Mouse (Mus musculus): ENCODE measurements at regions not wholly inside any gene's neighbourhood (a gene's known extent, or its start where the extent isn't known, plus 50 kb on each side); places are given as distances from the start of the nearest gene placed in this dataset.
A peak's percentile ranks its signal among the peaks of the same experiment; 100 is the strongest.
"Not testable (repeated sequence)": the region's sequence is repeated elsewhere in the genome, so short reads cannot be mapped to it uniquely, and the experiment has no call there.

GRCm38 (mm10) chr13:82059498-82059897 is 276.6 kb downstream of the Cetn3 start:
- H3K4me3 ChIP-seq = no peak overlapping the region
- no peaks in the 10 kb centered on the region for H3K36me3 ChIP-seq
- H3K4me2 ChIP-seq = no peak overlapping the region
- no peaks in the 10 kb centered on the region for H3K27me3 ChIP-seq
- no peaks in the 10 kb centered on the region for H3K9me3 ChIP-seq
- H3K27ac ChIP-seq (replicated peaks) = no peak overlapping the region
- H3K4me1 ChIP-seq (replicated peaks) = no peaks in the 10 kb centered on the region; the same call in 1 of the 2 replicates
- ATAC-seq (ENCODE audit: low FRiP score, low read depth) = peak; percentile 65; the same call in 1 of the 2 replicates
- 17% methylated on average over 5 of the region's 5 CpGs for WGBS
- no peak overlapping the region for H3K9ac ChIP-seq

- H3K27ac ChIP-seq (replicated peaks); H3K9me3 ChIP-seq; ATAC-seq (ENCODE audit: low FRiP score, low read depth); H3K4me3 ChIP-seq; H3K4me1 ChIP-seq (replicated peaks); H3K9ac ChIP-seq; H3K27me3 ChIP-seq; H3K36me3 ChIP-seq; H3K4me2 ChIP-seq: not testable (repeated sequence)
- WGBS = 88% methylated on average over 2 of the region's 2 CpGs
These were observed 281.0 kb downstream of the Cetn3 start for GRCm38 (mm10) chr13:82063880-82064279.

GRCm38 (mm10) chr13:82066174-82066573 is 283.3 kb downstream of the Cetn3 start:
- Histone ChIP-seq H3K9me3 (no peaks in the 10 kb centered on the region), H3K4me3 (no peak overlapping the region), H3K36me3 (no peaks in the 10 kb centered on the region), H3K4me1 (replicated peaks) (no peaks in the 10 kb centered on the region), H3K4me2 (no peak overlapping the region), H3K27ac (replicated peaks) (no peak overlapping the region), H3K9ac (no peak overlapping the region), H3K27me3 (no peaks in the 10 kb centered on the region)
- WGBS = 52% methylated on average over 1 of the region's 1 CpGs
- no peak for ATAC-seq (ENCODE audit: low FRiP score, low read depth)

DNA sequence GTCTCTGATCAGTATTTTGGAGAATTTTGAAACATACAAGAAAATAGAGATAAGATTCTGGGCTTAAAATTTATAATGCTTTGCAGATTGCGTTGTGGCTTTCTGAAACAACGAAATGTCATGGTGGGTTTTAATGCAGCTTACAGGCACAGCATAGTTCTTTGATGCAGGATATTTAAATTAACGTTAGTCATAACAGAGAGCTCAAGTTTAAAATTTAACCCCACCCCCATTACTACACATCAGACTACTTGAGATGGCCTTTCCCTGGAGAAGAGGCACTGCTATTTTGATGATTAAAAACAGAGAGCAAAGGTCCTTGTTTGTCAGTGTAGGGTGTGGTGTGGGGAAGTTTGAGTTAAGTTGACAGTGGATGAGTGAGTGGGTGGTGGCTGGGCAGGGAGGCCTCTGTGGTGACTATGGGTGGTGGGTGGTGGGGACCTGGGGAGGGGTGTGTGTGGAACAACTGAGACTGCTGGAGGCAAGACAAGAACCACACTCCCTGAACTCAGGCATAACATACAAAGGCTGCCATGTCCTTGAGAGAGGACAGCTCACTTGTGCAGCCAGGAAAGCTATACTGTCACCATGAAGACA is 283.9 kb downstream of the Cetn3 start:
- Histone ChIP-seq H3K36me3 (no peaks in the 10 kb centered on the region), H3K9me3 (no peaks in the 10 kb centered on the region), H3K4me1 (replicated peaks) (no peaks in the 10 kb centered on the region), H3K4me3 (no peak overlapping the region), H3K4me2 (no peak overlapping the region), H3K9ac (no peak overlapping the region), H3K27ac (replicated peaks) (no peak overlapping the region), H3K27me3 (no peaks in the 10 kb centered on the region)
- no peak for ATAC-seq (ENCODE audit: low FRiP score, low read depth)
- 91% methylated on average over 3 of the region's 3 CpGs for WGBS

DNA sequence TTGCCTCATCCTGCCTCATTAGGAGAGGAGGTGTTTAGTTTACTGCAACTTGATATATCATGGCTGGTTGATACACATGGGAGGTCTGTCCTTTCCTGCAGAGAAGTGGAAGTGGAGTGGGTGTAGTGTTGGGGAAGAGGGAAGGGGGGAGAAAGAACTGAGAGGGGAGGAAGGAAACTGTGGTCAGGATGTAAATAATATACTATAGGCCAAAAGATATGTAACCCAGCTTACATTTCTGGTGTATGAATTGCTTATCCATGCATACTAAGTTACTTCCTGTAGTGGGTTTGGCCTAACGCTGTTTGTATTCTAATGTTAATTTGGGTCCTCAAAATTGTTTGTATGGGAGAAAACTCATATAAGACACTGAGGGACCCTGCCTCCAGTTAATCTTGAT is 289.6 kb downstream of the Cetn3 start:
- 89% methylated on average over 1 of the region's 1 CpGs for WGBS
- H3K4me3 ChIP-seq = no peak overlapping the region
- no peak for ATAC-seq (ENCODE audit: low FRiP score, low read depth)

GRCm38 (mm10) chr13:82073343-82073742 is 290.5 kb downstream of the Cetn3 start:
- no peak for ATAC-seq (ENCODE audit: low FRiP score, low read depth)
- Histone ChIP-seq H3K9me3 (no peaks in the 10 kb centered on the region), H3K4me1 (replicated peaks) (no peaks in the 10 kb centered on the region), H3K9ac (no peak overlapping the region), H3K4me3 (no peak overlapping the region), H3K4me2 (no peak overlapping the region), H3K36me3 (no peaks in the 10 kb centered on the region), H3K27me3 (no peaks in the 10 kb centered on the region), H3K27ac (replicated peaks) (no peak overlapping the region)

More for the DNA sequence above, 289.6 kb downstream of the Cetn3 start:
- no peaks in the 10 kb centered on the region for H3K9me3 ChIP-seq
- no peak overlapping the region for H3K9ac ChIP-seq
- no peak overlapping the region for H3K4me2 ChIP-seq
- no peaks in the 10 kb centered on the region for H3K4me1 ChIP-seq (replicated peaks)
- no peak overlapping the region for H3K27ac ChIP-seq (replicated peaks)
- H3K36me3 ChIP-seq = no peaks in the 10 kb centered on the region
- no peaks in the 10 kb centered on the region for H3K27me3 ChIP-seq

GRCm38 (mm10) chr13:82081375-82081774 is 298.5 kb downstream of the Cetn3 start:
- no peak for ATAC-seq (ENCODE audit: low FRiP score, low read depth)
- H3K4me1 ChIP-seq (replicated peaks) = no peaks in the 10 kb centered on the region
- H3K36me3 ChIP-seq = no peaks in the 10 kb centered on the region
- H3K9me3 ChIP-seq = no peaks in the 10 kb centered on the region
- no peak overlapping the region for H3K9ac ChIP-seq
- no peak overlapping the region for H3K4me2 ChIP-seq
- no peak overlapping the region for H3K27ac ChIP-seq (replicated peaks)
- H3K27me3 ChIP-seq = no peaks in the 10 kb centered on the region
- H3K4me3 ChIP-seq = no peak overlapping the region
- WGBS = 90% methylated on average over 2 of the region's 2 CpGs

DNA sequence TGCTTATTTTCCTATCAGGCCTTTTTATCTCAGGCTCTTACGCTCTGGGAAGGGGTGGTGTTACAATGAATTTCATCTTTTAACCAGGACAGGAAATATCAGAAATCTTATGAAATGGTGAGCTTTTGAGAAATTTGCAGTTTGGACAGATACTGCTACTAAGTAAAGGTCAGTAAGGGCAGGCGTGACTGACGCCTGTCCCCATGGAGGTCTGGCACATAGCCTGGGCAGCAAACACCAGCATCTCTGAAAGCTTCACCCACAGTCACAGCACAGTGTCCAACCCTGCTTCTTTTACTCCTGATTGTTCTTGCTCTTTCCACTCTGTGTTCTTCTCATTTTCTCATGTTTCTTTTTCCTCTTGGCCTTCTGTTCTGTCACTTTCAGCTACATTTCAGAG is 304.8 kb downstream of the Cetn3 start:
- Histone ChIP-seq H3K36me3 (no peaks in the 10 kb centered on the region), H3K27me3 (no peaks in the 10 kb centered on the region), H3K4me1 (replicated peaks) (no peaks in the 10 kb centered on the region), H3K4me2 (no peak overlapping the region), H3K4me3 (no peak overlapping the region), H3K27ac (replicated peaks) (no peak overlapping the region), H3K9ac (no peak overlapping the region), H3K9me3 (no peaks in the 10 kb centered on the region)
- 78% methylated on average over 3 of the region's 3 CpGs for WGBS
- no peak for ATAC-seq (ENCODE audit: low FRiP score, low read depth)

DNA sequence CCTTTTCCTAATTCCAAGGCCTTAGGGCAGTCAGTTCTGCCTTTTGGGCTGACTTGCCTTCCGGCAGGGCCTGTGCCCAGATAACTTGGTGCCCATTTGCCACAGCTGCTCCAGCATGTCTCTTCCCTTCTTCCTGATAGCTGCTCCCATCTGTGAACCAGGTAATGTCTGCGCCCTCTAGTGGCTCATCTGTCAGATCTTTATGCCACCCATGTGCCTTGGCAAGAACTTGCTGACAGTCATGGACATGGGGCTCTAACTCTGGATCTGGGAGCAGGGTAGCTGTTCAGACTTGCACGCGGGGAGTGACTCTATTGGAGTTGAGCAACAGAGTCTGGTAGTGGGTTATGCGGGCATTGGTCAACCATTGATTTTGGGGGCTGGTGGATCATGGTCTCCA is 309.3 kb downstream of the Cetn3 start:
- no peak overlapping the region for H3K27ac ChIP-seq (replicated peaks)
- no peak overlapping the region for H3K4me3 ChIP-seq
- H3K9ac ChIP-seq = no peak overlapping the region
- H3K4me1 ChIP-seq (replicated peaks) = no peaks in the 10 kb centered on the region
- H3K36me3 ChIP-seq = no peaks in the 10 kb centered on the region
- no peak overlapping the region for H3K4me2 ChIP-seq
- no peaks in the 10 kb centered on the region for H3K9me3 ChIP-seq
- H3K27me3 ChIP-seq = no peaks in the 10 kb centered on the region
- WGBS = 83% methylated on average over 5 of the region's 5 CpGs
- no peak for ATAC-seq (ENCODE audit: low FRiP score, low read depth)

GRCm38 (mm10) chr13:82106032-82106431 is 323.2 kb downstream of the Cetn3 start:
- H3K4me3 ChIP-seq = no peak overlapping the region
- H3K36me3 ChIP-seq = no peaks in the 10 kb centered on the region
- H3K9me3 ChIP-seq = no peaks in the 10 kb centered on the region
- H3K4me1 ChIP-seq (replicated peaks) = no peaks in the 10 kb centered on the region
- H3K4me2 ChIP-seq = no peak overlapping the region
- ATAC-seq (ENCODE audit: low FRiP score, low read depth) = 0 out of 2 replicates have a peak, but pooled peaks have one; percentile 42
- no peak overlapping the region for H3K9ac ChIP-seq
- no peaks in the 10 kb centered on the region for H3K27me3 ChIP-seq
- WGBS = 50% methylated on average over 2 of the region's 2 CpGs
- H3K27ac ChIP-seq (replicated peaks) = no peak overlapping the region

- no peak for ATAC-seq (ENCODE audit: low FRiP score, low read depth)
- Histone ChIP-seq H3K4me1 (replicated peaks) (0 out of 2 replicates have a peak, but pooled peaks cover 4% of the 10 kb centered on the region), H3K36me3 (no peaks in the 10 kb centered on the region), H3K4me3 (no peak overlapping the region), H3K27me3 (no peaks in the 10 kb centered on the region), H3K4me2 (no peak overlapping the region), H3K27ac (replicated peaks) (no peak overlapping the region), H3K9ac (no peak overlapping the region), H3K9me3 (no peaks in the 10 kb centered on the region)
- WGBS = 25% methylated on average over 7 of the region's 7 CpGs
These were observed 347.2 kb downstream of the Cetn3 start for GRCm38 (mm10) chr13:82129777-82130735.
